Mouse (Mus musculus) megakaryocyte, embryonic 14.5 days (primary cell): ENCODE data around the gene Ttc29. TPM values are rescaled to one million over a fixed set of nuclear protein-coding genes. Genes with fewer than 3 reads are reported as not detected.

Experiments
- H3K27me3 ChIP-seq: replicated peaks from 2 replicates; pipeline ENCODE3; 2012; ENCODE audit warnings: inconsistent platforms
- H3K36me3 ChIP-seq: replicated peaks from 2 replicates; pipeline ENCODE3; 2012; ENCODE audit warnings: low read length, inconsistent platforms, mixed read lengths
- H3K4me1 ChIP-seq: 2 replicates; pipeline ENCODE4 v1.6.1; 2012; ENCODE audit warnings: inconsistent platforms
- H3K4me3 ChIP-seq: replicated peaks from 2 replicates; pipeline ENCODE3; 2012; ENCODE audit warnings: moderate library complexity, mild to moderate bottlenecking, inconsistent platforms
- H3K9me3 ChIP-seq: 2 replicates; pipeline ENCODE4 v1.6.1; 2012; ENCODE audit warnings: inconsistent platforms
- FLI1 ChIP-seq: IDR thresholded peaks from 2 replicates; pipeline ENCODE4 v1.6.1; 2012; ENCODE audit warnings: low read length, inconsistent platforms, mixed read lengths
- GATA1 ChIP-seq: IDR thresholded peaks from 3 replicates; pipeline ENCODE4 v1.6.1; 2012; ENCODE audit warnings: mixed read lengths, low read length, inconsistent platforms, borderline replicate concordance
- polyA plus RNA-seq: library from polyadenylated mRNA; stranded (reverse); fragments of >175 nt; gene quantifications from 2 replicates; pipeline ENCODE4 v1.2.3, GENCODE M21; 2012; ENCODE audit warnings: low replicate concordance; ENCODE audit not compliant: insufficient read depth

The Ttc29 gene
- polyA plus RNA-seq, 1 experiment = not detected

DNA sequence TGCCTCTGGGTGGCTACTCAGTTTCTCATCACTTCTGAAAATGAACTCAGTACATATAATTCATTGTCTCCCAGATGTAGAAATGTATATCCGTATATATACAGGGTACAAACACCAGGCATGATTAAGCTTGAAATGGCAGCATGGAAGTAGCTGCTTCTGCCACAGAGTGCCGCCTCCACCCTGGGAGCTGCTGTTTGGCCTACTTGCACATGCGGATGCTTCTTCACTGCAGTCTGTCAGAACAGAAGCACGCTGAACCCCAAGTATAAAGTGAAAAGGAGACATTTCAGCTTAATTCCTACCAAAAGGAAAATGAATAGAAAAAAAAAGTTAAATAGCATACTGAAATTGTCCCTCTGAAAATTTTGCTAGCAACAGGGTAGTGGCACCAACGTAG lies 141.7 kb downstream of the Ttc29 start:
- TF ChIP-seq FLI1 (no peak), GATA1 (no peak)
- Histone ChIP-seq H3K9me3 (peaks cover 7% of the 10 kb centered on the region; the same call in 1 of the 2 replicates), H3K4me3 (no peak overlapping the region), H3K4me1 (no peaks in the 10 kb centered on the region), H3K27me3 (no peaks in the 10 kb centered on the region), H3K36me3 (no peaks in the 10 kb centered on the region)

DNA sequence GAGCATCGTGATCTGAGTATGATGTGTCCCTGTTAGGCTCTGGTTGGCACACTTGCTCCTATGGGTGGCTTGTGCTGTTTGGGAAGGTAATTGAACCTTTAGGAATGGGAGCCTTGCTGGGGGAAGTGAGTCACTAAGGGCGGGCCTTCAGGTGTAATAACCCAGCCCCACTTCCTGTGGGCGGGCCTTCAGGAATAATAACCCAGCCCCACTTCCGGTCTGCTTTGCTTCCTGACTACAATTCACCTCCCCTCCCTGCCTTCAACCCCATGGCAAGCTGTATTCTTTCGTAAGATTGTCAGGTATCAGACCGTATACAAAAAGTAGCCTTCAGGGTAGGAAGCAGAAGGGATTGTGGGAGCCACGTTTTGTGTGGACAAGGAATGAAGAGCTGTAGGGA lies 177.7 kb downstream of the Ttc29 start:
- H3K4me1 ChIP-seq = no peaks in the 10 kb centered on the region
- H3K4me3 ChIP-seq = no peak overlapping the region
- peaks cover 9% of the 10 kb centered on the region; the same call in 1 of the 2 replicates for H3K9me3 ChIP-seq
- no peak for TF ChIP-seq GATA1
- no peak for TF ChIP-seq FLI1
- no peaks in the 10 kb centered on the region for H3K36me3 ChIP-seq
- no peaks in the 10 kb centered on the region for H3K27me3 ChIP-seq

DNA sequence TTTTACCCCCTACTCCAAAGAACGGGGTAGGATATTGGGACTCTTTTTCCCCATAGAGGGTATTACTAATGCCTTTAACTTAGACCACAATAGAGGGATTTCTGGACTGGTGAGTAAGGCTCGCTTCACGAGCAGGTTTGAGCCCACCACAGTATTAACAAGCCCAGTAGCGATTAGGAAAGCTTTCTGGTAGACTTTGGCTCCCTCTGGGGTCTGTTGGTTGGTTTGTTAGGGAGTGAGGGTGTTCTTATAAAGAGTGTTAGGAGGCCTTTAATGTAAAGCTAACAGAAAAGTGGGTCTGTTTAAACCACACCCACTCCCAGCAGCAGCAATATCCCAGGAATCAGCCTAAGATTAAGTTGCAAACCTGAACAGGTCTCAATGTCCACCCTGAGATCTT lies 206.2 kb downstream of the Ttc29 start:
- no peak for TF ChIP-seq FLI1
- no peak for TF ChIP-seq GATA1
- 0 out of 2 replicates have a peak, but pooled peaks cover 3% of the 10 kb centered on the region for H3K9me3 ChIP-seq
- no peak overlapping the region for H3K4me3 ChIP-seq
- peaks cover 4% of the 10 kb centered on the region; the same call in 1 of the 2 replicates for H3K4me1 ChIP-seq
- H3K27me3 ChIP-seq = peaks cover 32% of the 10 kb centered on the region
- no peaks in the 10 kb centered on the region for H3K36me3 ChIP-seq

DNA sequence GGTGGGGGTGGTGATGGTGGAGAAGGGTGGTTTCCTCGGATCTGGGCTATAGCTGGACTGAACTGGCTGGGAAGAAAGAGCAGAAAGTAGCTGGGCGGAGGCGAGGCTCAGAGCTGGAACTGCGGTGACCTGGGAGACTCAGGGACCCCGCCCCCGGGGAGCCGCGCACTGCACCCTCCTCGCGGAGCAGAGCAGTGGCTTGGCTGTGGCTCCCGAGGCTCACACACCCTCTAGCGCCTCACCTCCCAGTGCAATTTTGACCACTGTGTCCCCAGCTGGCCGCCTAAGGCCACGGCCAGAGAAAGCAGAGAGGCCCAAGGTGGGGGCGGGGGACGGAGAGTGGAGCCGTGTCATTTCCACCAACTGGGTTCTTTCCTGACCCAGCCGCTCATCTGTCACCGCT lies 207.0 kb downstream of the Ttc29 start:
- Histone ChIP-seq H3K4me1 (peaks cover 4% of the 10 kb centered on the region; the same call in 1 of the 2 replicates), H3K9me3 (no peaks in the 10 kb centered on the region), H3K36me3 (no peaks in the 10 kb centered on the region), H3K27me3 (peaks cover 36% of the 10 kb centered on the region), H3K4me3 (peak overlapping the region; percentile 50)
- TF ChIP-seq GATA1 (no peak), FLI1 (no peak)

DNA sequence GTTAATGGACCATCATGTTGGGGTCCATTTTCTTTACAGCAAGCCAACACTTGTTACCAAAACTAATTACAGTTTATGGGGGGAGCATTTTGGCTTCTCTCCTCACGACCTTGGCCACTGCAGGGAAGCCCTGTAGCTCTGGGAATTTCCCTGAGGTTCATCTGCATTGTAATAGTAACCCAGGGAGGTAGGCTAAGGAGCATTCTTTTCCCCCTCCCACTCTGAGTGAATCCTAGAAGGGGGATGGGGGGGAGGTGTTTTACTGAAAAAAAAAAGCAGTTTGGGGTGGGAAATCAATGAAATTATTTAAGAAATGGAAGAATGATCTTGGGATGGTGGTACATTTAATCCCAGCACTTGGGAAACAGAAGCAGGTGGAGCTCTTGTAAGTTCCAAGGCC lies 210.8 kb downstream of the Ttc29 start:
- Histone ChIP-seq H3K4me1 (peaks cover 4% of the 10 kb centered on the region; the same call in 1 of the 2 replicates), H3K9me3 (no peaks in the 10 kb centered on the region; the same call in 1 of the 2 replicates), H3K27me3 (peaks cover 53% of the 10 kb centered on the region), H3K4me3 (no peak overlapping the region), H3K36me3 (no peaks in the 10 kb centered on the region)
- TF ChIP-seq GATA1 (no peak), FLI1 (no peak)

DNA sequence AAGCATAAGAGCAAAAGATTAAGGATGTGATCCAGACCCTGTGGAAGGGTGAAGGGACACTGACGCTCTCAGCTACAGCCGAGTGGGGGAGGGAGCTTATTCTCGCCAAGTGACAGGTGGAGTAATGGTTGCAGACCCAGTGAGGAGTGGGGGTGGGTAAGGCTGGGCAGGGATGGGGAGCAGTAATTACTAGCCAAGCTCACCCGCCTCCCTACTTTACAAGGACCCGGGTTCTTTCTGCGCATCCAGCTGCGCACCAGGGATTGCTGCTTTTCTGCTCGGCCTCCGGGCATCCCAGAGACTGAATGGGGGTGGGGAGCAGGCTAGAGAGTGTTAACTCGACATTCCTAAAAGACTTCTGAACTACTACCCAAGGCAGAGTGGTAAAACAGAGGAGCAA lies 213.4 kb downstream of the Ttc29 start:
- Histone ChIP-seq H3K27me3 (peaks cover 38% of the 10 kb centered on the region), H3K4me3 (no peak overlapping the region), H3K4me1 (no peaks in the 10 kb centered on the region), H3K36me3 (no peaks in the 10 kb centered on the region), H3K9me3 (no peaks in the 10 kb centered on the region; the same call in 1 of the 2 replicates)
- TF ChIP-seq GATA1 = no peak
- TF ChIP-seq FLI1 = no peak

DNA sequence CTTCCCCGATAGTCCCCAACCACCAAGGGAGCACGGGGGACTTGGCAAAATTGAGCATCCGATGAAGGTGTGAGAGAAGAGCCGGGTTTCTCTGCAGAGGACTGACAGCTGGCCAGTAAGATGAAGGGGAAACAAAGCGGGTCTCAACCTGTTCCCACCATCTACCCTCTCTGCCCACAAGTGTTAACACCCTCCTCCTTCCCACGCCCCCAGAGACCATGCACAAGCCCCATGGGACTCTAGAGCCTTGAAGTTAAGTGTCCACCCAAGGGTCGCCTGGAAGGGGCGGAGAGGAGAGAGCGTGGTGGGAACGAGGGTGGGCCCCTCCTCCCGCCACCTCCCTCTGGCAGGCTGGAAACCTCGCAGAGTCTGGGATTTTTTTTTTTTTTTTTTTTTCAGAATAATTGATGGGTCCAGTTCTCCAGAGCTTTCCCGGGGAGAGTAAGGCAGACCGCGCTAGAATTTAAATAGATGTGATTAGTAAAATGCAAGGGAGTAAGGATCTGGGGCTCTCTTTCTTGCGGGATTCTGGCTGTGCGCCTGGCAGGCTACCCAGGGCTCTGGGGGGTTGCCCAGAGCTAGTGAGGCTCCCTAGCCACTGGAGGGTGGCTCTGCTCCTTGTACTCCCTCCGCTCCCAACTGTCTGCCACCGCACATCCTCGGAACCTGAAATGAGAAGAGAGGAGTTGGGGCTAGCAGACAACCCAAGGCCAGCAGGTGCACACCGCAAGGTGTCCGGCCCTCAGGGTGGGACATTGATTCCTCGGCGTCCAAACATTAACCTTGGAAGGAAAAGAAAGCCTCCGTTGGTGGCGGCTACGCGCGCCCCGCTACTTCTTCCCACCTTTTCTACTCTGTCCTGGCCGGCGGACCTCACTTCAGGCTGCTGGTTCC lies 214.0 kb downstream of the Ttc29 start:
- peaks cover 34% of the 10 kb centered on the region for H3K27me3 ChIP-seq

DNA sequence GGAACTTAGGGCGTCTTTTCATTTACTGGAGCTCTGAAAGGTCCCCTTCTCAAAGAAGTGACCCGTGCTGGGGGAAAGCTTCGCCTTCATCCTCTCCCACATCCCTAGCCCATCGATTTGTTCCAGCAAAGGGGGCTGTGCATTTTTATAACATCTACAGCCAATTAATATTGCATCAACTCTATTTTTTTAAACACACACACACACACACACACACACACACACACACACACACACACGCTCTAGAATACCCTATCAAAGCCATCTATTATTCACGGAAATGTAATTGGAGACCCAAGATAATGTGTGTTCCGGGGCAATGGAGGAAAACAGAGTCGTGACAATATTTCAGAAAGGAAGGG lies 214.7 kb downstream of the Ttc29 start:
- H3K9me3 ChIP-seq = no peaks in the 10 kb centered on the region; the same call in 1 of the 2 replicates
- H3K4me3 ChIP-seq = no peak overlapping the region
- H3K27me3 ChIP-seq = peaks cover 36% of the 10 kb centered on the region
- no peaks in the 10 kb centered on the region for H3K36me3 ChIP-seq
- no peaks in the 10 kb centered on the region for H3K4me1 ChIP-seq
- no peak for TF ChIP-seq FLI1

More for the DNA sequence above, 214.0 kb downstream of the Ttc29 start:
- Histone ChIP-seq H3K36me3 (no peaks in the 10 kb centered on the region), H3K9me3 (no peaks in the 10 kb centered on the region; the same call in 1 of the 2 replicates), H3K4me1 (no peaks in the 10 kb centered on the region), H3K4me3 (no peak overlapping the region)
- TF ChIP-seq FLI1 = no peak
- TF ChIP-seq GATA1 = no peak

DNA sequence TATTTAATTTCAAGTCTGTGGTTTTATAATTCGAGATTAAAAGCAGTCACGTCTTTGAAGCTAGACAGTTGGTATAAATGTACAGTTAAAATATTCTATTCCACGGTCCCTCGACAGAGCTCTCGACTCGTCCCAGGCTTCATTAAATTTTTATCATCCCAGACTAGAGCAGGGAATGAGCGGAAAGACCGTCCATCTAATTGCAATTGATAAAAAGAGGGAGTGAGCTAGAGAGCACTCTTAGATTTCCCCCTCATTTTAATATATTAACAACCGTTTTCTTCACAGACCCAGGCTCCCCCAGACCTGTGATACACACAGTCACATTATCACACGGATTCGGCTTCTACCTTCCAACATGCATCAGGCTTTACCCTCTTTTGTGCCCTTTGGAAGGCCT lies 215.1 kb downstream of the Ttc29 start:
- no peak for TF ChIP-seq FLI1
- no peak for TF ChIP-seq GATA1
- Histone ChIP-seq H3K36me3 (no peaks in the 10 kb centered on the region), H3K27me3 (peaks cover 36% of the 10 kb centered on the region), H3K4me1 (no peaks in the 10 kb centered on the region), H3K4me3 (no peak overlapping the region), H3K9me3 (no peaks in the 10 kb centered on the region; the same call in 1 of the 2 replicates)

DNA sequence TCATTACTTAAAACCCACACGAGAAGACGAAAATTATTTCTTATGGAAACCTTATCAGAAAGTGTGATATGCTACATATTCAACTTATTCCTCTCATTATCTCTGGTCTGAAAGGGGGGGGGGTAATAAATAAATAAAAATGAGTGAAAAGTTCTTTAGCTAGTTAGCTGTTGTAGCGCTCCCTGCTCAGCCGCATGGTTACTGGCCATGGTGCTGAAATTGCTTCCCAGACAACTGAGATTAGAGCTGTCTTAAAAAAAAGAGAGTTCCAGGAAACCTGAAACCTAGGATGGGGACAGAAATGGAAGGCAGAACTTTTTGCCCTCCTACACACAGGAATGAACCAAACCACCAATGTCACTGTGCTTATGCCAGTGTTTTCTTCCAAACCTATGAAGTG lies 218.3 kb downstream of the Ttc29 start:
- H3K27me3 ChIP-seq = peaks cover 52% of the 10 kb centered on the region

More for the DNA sequence above, 218.3 kb downstream of the Ttc29 start:
- H3K36me3 ChIP-seq = no peaks in the 10 kb centered on the region
- peaks cover 6% of the 10 kb centered on the region; the same call in 1 of the 2 replicates for H3K9me3 ChIP-seq
- TF ChIP-seq GATA1 (no peak), FLI1 (no peak)
- no peak overlapping the region for H3K4me3 ChIP-seq
- H3K4me1 ChIP-seq = peaks cover 10% of the 10 kb centered on the region; the same call in 1 of the 2 replicates
